Mouse (Mus musculus) lung, postnatal 36 days (tissue): Measurements from ENCODE around the gene Stxbp4.
A peak's percentile ranks its signal among the peaks of the same experiment; 100 is the strongest.

Experiments
- DNase-seq: peaks from one replicate; pipeline ENCODE4 v3.0.0; 2022; ENCODE audit warnings: mixed read lengths

The Stxbp4 gene

DNA sequence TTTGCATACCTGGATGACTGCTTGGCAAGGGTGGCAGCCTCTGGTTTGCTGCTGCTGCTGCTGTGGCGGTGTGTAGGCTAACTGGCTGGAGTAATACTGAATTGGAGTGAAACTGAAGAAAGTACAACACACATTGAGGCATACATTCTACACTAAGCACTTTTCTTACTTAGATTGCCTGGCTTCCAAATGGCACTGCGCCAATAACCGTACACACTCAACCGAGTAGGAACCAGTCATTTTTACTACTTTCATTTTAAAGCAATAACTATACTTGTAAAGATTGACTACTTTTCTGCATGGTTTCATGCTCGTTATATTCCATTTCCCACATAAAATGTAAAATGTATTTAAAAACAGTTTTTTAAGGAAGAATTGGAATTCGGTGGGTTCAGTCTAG is 11.9 kb upstream of the Stxbp4 start:
- no peak for DNase-seq

DNA sequence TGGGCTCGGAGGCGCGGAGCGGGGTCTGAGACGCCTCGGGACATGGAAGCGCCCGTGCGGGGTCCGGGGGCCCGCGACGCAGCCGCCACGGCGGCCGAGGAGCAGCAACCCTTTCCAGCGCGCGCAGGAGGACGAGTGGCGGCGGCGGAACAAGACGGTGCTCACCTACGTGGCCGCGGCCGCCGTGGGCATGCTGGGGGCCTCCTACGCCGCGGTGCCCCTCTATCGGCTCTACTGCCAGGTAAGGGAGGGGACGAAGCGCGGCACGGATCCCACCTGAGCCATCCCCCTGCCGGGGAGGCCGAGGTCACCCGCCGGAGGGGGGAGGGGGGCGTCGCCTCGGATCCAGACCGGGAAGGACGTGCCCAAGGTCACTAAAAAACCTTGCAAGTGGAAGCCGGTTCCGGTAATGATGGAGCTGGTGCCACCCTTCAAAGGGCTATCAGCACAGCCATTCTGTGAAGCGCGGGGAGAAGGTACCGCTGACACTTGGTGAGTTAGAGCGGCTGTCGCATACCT is 487 bp upstream of the Stxbp4 start:
- DNase-seq = peak; percentile 20

GRCm38 (mm10) chr11:90634661-90635060 is 3.2 kb downstream of the Stxbp4 start:
- DNase-seq = no peak

- DNase-seq = peak; percentile 33
Measured at GRCm38 (mm10) chr11:90632480-90632879, 5.4 kb downstream of the Stxbp4 start.

DNA sequence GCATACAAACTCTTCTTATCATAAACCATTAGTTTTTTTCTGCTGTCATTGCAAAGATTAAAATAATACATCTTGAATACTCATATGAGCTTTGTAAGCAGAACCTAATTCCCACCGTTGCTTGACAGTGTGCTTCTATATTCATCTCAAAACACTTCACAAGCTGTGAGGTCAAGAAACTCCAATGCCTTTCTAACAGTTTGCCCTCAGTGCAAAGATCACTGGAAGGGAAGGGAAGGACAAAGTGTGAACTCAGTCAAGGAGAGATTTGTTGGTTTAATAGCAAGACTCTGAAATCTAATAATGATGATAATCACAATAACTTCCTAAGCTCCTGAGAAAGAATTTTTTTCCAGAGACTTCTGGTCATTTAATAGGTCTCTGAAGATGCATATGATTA is 10.1 kb downstream of the Stxbp4 start:
- DNase-seq = no peak

DNA sequence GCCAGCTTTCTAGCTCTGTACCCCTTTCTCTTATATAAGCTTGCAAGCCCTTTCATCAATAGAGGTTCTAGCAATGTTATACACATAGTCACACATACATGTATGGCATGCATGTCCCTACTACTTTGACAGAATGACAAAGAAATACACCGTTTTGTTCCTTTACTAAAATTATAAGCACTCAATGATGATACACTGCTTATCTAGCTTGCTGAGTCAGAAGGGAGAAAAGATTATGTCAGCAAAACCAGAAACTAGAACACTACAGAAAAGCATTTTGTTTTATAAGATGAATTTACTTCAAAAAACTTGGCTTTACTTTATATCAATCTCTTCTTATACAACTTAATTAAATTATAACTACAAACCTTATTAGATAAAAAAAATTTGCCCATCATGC is 12.7 kb downstream of the Stxbp4 start:
- DNase-seq = no peak

DNA sequence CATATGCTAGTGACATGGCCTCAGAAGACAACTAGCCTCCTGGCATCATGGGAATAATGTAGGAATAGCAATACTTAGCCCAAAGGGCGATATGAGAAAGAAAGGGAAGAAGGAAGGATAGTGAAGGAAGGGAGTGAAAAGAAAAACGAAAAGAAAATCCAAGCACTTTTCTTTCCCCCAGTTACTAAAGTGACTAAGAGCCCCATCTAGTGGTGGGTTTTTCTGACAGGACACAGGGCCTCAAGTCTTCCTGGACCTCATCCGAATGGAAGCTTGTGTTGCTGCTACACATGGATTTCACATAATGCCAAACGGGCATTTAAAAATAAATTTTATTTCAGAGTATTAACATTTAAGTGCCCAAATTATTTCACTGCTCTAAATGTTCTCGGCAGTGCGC is 14.4 kb downstream of the Stxbp4 start:
- peak; percentile 71 for DNase-seq

GRCm38 (mm10) chr11:90622500-90622899 is 15.4 kb downstream of the Stxbp4 start:
- DNase-seq = no peak

DNA sequence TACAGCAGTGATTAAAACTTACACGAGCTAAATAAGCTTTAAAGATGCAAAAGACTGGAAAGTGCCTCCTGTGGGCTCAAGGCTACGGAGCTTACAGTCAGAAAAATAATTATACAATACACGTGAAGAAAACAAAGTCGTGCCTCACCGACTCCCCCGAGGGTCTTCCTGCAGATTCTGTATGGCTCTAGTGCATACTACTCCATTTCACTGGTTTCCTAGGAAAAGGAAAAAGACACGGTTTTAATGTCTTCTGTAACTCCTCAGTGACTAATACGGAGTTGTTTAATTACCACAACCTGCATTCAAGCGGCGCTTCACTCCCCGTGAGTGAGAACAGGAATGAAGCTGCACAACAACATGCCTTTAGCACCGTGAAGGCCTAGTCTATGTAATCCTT is 15.8 kb downstream of the Stxbp4 start:
- no peak for DNase-seq

- DNase-seq = peak; percentile 12
Measured at GRCm38 (mm10) chr11:90616431-90616830, 21.5 kb downstream of the Stxbp4 start.

- no peak for DNase-seq
Measured at GRCm38 (mm10) chr11:90614743-90615142, 23.1 kb downstream of the Stxbp4 start.

- DNase-seq = no peak
Measured at GRCm38 (mm10) chr11:90612118-90612517, 25.8 kb downstream of the Stxbp4 start.

- DNase-seq = no peak
Measured at GRCm38 (mm10) chr11:90603066-90603465, 34.8 kb downstream of the Stxbp4 start.

GRCm38 (mm10) chr11:90595826-90596225 is 42.1 kb downstream of the Stxbp4 start:
- DNase-seq = no peak

- DNase-seq = no peak
Measured at GRCm38 (mm10) chr11:90590996-90591395, 46.9 kb downstream of the Stxbp4 start.

- peak; percentile 68 for DNase-seq
Measured at GRCm38 (mm10) chr11:90586203-90586602, 51.7 kb downstream of the Stxbp4 start.

- peak; percentile 24 for DNase-seq
Measured at GRCm38 (mm10) chr11:90585754-90586153, 52.1 kb downstream of the Stxbp4 start.

DNA sequence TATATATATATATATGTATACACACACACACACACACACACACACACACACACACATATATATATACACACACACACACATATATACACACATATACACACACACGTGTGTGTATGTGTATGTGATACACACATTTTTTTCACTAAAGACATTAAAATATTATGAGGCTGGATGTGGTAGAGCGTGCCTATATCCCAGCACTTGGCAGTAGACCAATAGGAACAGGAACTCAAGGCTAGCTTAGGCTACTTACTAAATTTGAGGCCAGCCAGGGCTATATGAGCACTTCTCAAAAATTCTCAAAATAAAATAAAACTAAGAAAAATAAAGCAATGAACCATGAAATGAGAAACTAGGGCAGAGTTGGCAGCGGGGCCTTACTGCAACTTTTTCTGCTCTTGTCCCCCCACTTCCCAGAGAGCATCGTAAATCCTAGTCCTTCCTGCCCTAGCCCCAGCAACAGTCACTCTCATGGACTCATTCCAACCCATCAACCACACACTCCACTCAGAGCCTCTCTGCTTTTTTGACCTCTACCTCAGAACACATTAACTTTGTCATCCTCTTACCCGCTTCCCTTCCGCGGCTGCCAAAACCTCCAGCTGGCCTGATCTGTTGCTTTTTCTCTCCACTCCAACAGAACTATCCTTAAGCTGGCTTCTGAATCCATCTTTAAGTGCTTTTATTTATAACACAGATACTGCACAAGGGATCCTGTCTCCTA is 60.7 kb downstream of the Stxbp4 start:
- peak; percentile 43 for DNase-seq

DNA sequence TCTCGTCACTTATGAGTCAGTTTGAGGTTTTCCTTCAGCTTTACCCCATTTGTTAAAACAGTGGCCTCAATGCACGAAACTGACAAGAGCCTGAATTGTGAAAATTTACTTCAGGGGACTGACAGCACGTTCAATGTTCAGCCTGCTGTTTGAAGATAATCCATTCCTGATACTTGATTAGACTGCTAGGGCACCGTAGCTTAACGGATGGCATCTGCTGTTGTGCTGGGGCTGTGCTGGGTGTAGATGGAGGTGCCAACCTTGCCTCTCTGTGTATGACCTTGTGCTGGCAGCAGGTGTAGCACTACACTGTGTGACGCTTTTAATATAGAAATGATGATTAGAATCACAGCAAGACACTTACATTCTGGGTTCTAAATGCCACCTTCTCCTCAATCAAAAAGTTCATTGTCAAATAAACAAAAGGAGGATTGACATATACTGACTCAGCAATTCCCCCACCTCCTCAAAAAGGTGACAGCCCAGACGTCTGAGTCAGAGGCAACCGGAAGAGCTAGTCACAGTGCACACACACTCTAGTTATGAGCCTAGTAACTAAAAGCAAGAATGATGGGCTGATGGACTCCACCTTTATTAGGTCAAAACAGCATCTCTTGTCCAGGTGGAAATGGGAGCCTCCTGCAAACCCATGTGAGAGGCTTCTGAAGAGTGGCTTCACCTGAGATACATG is 61.5 kb downstream of the Stxbp4 start:
- no peak for DNase-seq

DNA sequence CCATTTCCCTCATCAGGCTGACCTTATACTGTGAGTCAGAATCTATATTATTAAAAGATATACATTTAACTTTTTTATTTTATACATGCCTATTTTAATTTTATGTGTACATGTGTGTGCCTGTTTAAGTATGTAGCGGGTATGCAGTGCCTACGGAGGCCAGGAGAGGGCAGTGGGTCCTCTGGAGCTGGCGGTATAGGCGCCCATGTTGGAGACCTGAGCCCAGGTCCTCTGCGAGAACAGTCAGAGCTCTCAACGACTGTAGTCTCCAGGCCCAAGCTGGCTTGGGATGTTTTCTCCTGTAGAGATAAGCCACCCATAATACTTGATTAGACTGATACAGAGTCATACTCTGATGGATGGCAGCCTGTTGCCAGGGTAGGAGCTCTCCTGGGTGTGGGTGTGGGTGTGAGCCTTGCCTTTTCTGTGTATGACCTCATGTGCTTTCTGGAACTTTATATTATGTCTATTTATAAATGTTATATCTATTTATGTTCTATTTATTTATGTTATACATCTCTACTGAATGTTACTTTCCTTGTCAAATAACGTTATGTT is 62.3 kb downstream of the Stxbp4 start:
- DNase-seq = no peak

- DNase-seq = no peak
Measured at GRCm38 (mm10) chr11:90570646-90571259, 67.1 kb downstream of the Stxbp4 start.

GRCm38 (mm10) chr11:90558359-90559047 is 79.4 kb downstream of the Stxbp4 start:
- no peak for DNase-seq

DNA sequence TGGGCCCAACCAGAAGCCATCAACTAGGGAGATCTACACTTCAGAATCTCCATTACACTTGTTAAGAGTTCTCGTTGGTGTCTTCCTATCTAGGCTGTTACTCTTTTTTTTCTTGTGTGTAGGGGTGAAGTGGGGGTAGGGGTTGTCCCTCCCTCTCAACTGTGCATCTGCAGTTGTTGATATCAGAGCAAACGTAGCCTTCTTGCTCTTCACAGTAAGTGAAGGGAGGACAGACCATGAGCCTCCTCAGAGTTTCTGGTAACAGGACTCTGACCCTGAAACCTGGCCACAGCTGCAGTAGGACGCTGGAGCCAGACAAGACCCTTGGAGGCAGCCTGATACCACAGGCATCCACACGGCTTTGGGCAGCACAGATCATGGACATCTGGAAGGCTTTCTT is 81.4 kb downstream of the Stxbp4 start:
- DNase-seq = no peak
